Mouse (Mus musculus): ENCODE results near the gene Nupr1l. TPM values are rescaled to one million over a fixed set of nuclear protein-coding genes. Genes with fewer than 3 reads are reported as not detected.

Gene Nupr1l
- polyA plus RNA-seq (2014; fragmentation: Illumina TruSeq; extraction: RNeasy Lipid Tissue Mini Kit (QIAGEN cat#74804); ENCODE audit: low read depth, low replicate concordance) = 2.3 TPM

DNA sequence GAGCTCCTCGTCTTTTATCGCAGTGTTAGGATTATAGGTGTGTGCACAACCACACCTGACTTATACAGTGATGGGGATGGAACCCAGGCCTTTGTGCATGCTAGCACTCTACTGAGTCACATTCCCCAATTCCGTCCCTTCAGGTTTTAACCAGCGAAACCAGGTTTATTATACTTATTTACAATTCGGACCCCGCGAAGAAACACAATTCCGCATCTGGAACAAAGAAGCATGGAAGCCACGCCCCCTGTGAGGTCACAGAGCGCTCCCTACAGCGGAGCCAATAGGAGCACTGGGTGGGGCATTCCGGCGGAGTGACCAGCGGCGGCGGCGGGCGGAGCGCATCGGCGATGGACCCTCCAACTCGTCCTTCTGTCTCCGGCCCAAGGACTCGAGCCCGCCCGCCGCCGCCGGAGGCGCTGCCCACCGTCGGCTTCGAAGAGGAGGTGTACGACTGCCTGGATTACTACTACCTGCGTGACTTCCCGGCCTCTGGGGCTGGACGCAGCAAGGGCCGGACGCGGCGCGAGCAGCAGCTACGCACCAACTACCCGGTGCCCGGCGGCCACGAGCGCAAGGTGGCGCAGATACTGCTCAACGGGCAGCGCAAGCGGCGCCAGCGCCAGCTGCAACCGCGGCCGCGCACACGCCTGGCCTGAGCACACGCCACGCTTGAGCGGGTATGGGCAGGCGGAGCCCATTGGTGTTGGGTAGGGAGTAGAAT lies at the start of gene Nupr1l:
Gene Nupr1l, plus strand, starts transcription at position 299 of the 724 bp plus-strand sequence.

DNA sequence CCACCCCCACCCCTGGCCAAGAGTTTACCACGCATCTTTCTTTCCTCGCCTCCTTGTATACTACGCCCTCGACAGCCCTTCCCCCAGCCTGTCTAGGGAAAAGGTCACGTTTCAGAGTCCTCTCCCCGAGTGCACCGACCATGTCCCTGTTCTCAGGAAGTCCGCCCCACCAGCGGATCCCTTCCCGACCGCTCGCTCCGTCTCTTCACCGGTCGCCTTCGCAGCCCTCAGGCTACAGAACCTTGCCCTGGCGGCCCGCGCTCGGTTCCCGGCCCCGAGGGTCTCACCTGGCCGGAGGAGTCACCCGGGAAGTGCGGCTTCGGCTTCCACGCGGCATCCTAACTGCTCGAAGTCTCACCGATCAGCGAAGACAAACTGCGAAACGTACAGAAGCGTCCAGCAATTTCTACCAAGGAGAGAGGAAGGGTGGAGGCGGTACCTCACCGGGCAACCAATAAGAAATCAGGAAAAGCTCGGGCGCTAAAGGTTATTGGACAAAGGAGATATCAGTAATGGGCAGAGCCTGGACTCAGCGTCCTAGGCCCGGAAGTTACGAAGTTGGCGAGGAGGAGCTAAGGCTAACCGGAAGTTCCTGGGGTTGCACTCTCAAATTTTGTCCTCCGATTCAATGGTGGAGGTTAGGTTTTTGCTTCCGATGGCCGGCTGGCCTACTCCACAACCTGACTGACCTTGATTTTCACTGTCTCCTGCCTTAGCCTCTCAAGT lies 21.3 kb upstream of the Nupr1l start, which contains the start of gene Chchd2:
Gene Chchd2, minus strand, starts transcription at position 560 of the 726 bp plus-strand sequence.

DNA sequence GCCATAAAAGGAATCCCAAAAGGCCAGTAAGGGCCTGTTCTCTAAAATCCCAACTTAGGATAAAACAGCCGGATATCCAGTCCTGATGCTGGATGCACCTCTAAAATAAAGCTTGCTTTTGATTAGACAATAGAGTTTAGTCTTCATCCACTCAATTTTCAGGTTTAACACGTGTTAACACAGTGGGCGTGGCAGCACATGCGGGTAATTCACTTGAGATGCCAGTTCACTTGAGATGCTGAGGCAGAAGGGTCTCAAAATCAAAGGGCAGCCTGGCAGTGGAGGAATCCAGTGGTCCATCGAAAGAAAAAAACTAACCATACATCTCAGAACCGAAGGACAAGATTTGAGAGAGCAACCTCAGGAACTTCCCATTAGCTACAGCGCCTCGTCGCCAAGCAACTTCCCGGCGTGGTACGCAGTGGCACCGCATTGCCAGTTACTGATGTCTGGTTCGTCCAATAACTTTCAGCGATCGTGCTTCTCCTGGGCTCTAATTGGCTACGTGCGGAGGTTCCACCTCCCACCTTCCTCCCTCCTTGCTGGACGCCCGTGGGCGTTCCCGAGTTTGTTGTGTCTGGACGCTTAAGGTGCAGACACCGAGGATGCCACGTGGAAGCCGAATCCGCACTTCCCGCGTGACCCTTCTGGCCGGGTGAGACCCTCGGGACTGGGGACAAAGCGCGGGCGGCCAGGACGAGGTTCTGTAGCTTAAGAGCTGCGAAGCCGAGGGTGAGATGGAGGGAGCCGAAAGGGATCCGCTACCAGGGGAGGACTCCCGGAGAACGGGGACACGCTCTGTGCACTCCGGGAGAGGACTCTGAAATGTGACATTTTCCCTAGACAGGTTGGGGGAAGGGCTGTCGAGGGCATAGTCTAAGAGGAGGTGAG lies 12.9 kb upstream of the Nupr1l start, which contains the start of gene Zbed5:
Gene Zbed5, plus strand, starts transcription at position 526 of the 891 bp plus-strand sequence.

DNA sequence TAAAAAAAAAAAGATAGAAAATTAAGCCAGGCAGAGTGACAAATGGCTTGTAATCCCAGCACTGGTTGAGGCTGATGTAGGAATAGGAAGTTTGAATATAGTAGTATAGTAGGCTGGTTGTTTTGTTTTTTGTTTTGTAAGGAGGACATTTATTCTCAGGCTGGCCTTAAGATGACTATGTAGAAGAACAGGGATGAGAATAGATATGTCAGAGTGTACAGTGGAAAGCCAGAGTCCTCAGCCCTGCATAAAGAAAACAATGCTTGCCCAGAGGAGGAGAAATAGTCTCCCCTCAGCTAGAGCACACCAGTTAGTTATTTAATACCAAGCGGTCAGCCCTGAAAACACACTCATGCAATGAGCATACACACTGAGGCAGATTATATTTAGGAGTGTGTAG lies 9.9 kb upstream of the Nupr1l start, which contains the start of gene Phkg1:
Gene Phkg1, minus strand, starts transcription at position 101 of the 400 bp plus-strand sequence.

DNA sequence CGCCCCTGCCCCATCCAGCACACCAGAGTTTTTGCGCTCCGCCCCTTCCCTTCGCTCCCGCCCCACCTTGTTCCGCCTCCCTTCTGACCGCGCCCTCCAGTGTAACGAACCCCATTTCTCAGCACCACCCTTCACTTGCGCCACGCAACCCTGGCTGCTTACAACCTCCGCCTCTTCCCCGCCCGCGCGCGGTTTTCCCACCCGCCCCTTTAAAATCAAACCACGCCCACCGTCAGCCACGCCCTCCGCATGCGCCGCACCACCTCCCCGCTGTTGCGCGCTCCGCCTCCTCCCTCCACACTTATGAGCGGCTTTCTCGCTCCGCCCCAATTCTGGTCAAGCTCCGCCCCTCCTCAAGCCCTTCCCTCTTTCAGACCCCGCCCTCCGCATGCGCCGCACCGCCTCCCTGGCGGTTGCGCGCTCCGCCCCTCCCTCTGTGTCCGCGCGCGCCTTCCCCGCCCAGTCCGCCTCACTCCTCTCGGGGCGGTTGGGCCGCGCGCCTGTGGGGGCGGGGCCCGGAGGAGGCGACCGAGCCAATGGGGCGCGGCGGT lies 33.2 kb downstream of the Nupr1l start, which contains the start of gene Vkorc1l1:
Gene Vkorc1l1, plus strand, starts transcription at position 476 of the 551 bp plus-strand sequence.

Other genes with a start within 250 kb of the Nupr1l start
- 1.9 TPM for gene Zfp11, start 238.4 kb upstream of the Nupr1l start, polyA plus RNA-seq (2014; fragmentation: Illumina TruSeq; extraction: RNeasy Lipid Tissue Mini Kit (QIAGEN cat#74804); ENCODE audit: low read depth, low replicate concordance)
- gene Sept14, start 200.0 kb upstream of the Nupr1l start, polyA plus RNA-seq (2014; fragmentation: Illumina TruSeq; extraction: RNeasy Lipid Tissue Mini Kit (QIAGEN cat#74804); ENCODE audit: low read depth, low replicate concordance) = not detected
- 52.7 TPM for gene Mrps17, start 193.0 kb upstream of the Nupr1l start, polyA plus RNA-seq (2014; fragmentation: Illumina TruSeq; extraction: RNeasy Lipid Tissue Mini Kit (QIAGEN cat#74804); ENCODE audit: low read depth, low replicate concordance)
- gene Nipsnap2, start 183.5 kb upstream of the Nupr1l start, polyA plus RNA-seq (2014; fragmentation: Illumina TruSeq; extraction: RNeasy Lipid Tissue Mini Kit (QIAGEN cat#74804); ENCODE audit: low read depth, low replicate concordance) = 12.0 TPM
- 1.5 TPM for gene Psph, start 121.1 kb upstream of the Nupr1l start, polyA plus RNA-seq (2014; fragmentation: Illumina TruSeq; extraction: RNeasy Lipid Tissue Mini Kit (QIAGEN cat#74804); ENCODE audit: low read depth, low replicate concordance)
- 4.9 TPM for gene Sumf2, start 61.6 kb upstream of the Nupr1l start, polyA plus RNA-seq (2014; fragmentation: Illumina TruSeq; extraction: RNeasy Lipid Tissue Mini Kit (QIAGEN cat#74804); ENCODE audit: low read depth, low replicate concordance)
- gene Chchd2, start 21.1 kb upstream of the Nupr1l start, polyA plus RNA-seq (2014; fragmentation: Illumina TruSeq; extraction: RNeasy Lipid Tissue Mini Kit (QIAGEN cat#74804); ENCODE audit: low read depth, low replicate concordance) = 591 TPM
- gene Zbed5, start 12.8 kb upstream of the Nupr1l start, polyA plus RNA-seq (2014; fragmentation: Illumina TruSeq; extraction: RNeasy Lipid Tissue Mini Kit (QIAGEN cat#74804); ENCODE audit: low read depth, low replicate concordance) = 1.4 TPM
- gene Phkg1, start 10.0 kb upstream of the Nupr1l start, polyA plus RNA-seq (2014; fragmentation: Illumina TruSeq; extraction: RNeasy Lipid Tissue Mini Kit (QIAGEN cat#74804); ENCODE audit: low read depth, low replicate concordance) = not detected
- 40.5 TPM for gene Vkorc1l1, start 33.4 kb downstream of the Nupr1l start, polyA plus RNA-seq (2014; fragmentation: Illumina TruSeq; extraction: RNeasy Lipid Tissue Mini Kit (QIAGEN cat#74804); ENCODE audit: low read depth, low replicate concordance)
- 10.7 TPM for gene Gusb, start 94.5 kb downstream of the Nupr1l start, polyA plus RNA-seq (2014; fragmentation: Illumina TruSeq; extraction: RNeasy Lipid Tissue Mini Kit (QIAGEN cat#74804); ENCODE audit: low read depth, low replicate concordance)
- 64.9 TPM for gene Asl, start 120.7 kb downstream of the Nupr1l start, polyA plus RNA-seq (2014; fragmentation: Illumina TruSeq; extraction: RNeasy Lipid Tissue Mini Kit (QIAGEN cat#74804); ENCODE audit: low read depth, low replicate concordance)
- 14.4 TPM for gene Crcp, start 120.8 kb downstream of the Nupr1l start, polyA plus RNA-seq (2014; fragmentation: Illumina TruSeq; extraction: RNeasy Lipid Tissue Mini Kit (QIAGEN cat#74804); ENCODE audit: low read depth, low replicate concordance)
- gene Tpst1, start 164.8 kb downstream of the Nupr1l start, polyA plus RNA-seq (2014; fragmentation: Illumina TruSeq; extraction: RNeasy Lipid Tissue Mini Kit (QIAGEN cat#74804); ENCODE audit: low read depth, low replicate concordance) = 14.5 TPM
- gene Kctd7, start 236.3 kb downstream of the Nupr1l start, polyA plus RNA-seq (2014; fragmentation: Illumina TruSeq; extraction: RNeasy Lipid Tissue Mini Kit (QIAGEN cat#74804); ENCODE audit: low read depth, low replicate concordance) = 1.0 TPM